Mouse (Mus musculus) CH12.LX (cell line): Measurements from ENCODE around the gene Psmd1. TPM values are rescaled to one million over a fixed set of nuclear protein-coding genes. Genes with fewer than 3 reads are reported as not detected.

ENCODE experiments used
- DNase-seq: peaks from one replicate; pipeline ENCODE4 v3.0.0-alpha.2; 2013; ENCODE audit errors: extremely low read depth
- H3K27ac ChIP-seq: 2 replicates; pipeline ENCODE4 v1.5.1; 2012; ENCODE audit warnings: low read depth, mild to moderate bottlenecking, control low read depth, moderate library complexity; ENCODE audit not compliant: insufficient read depth
- H3K27me3 ChIP-seq: replicated peaks from 2 replicates; pipeline ENCODE3; 2012; ENCODE audit warnings: inconsistent platforms
- H3K36me3 ChIP-seq, 2 experiments: replicated peaks in 1 of 2; 2 replicates each; pipeline versions ENCODE3 to v1.6.1; 2012; ENCODE audit warnings: inconsistent platforms in 1 of 2, low read length in 1 of 2, mild to moderate bottlenecking in 1 of 2, mixed read lengths in 1 of 2, moderate library complexity in 1 of 2; ENCODE audit not compliant: control insufficient read depth in 1 of 2, insufficient read depth in 1 of 2
- H3K4me1 ChIP-seq, 2 experiments: 2 replicates each; pipeline ENCODE4 v1.6.1; 2012; ENCODE audit warnings: inconsistent platforms in 1 of 2, moderate library complexity in 1 of 2; ENCODE audit not compliant: insufficient read depth in 2 of 2, control insufficient read depth in 1 of 2
- H3K4me2 ChIP-seq: 2 replicates; pipeline ENCODE4 v1.6.1; 2012; ENCODE audit warnings: low read depth, mild to moderate bottlenecking, control low read depth; ENCODE audit not compliant: poor library complexity, insufficient read depth, severe bottlenecking
- H3K4me3 ChIP-seq, 3 experiments: fragments of 150-350 bp in 1 of 3; sonication (generic) in 1 of 3; replicated peaks in 1 of 3; 2 replicates each; pipeline versions ENCODE3 to v1.5.1; 2011 to 2012; ENCODE audit warnings: low read depth in 2 of 3, low read length in 2 of 3, mild to moderate bottlenecking in 2 of 3, moderate library complexity in 2 of 3, control low read depth in 1 of 3, improper control_type of control experiment in 1 of 3, inconsistent platforms in 1 of 3, mixed read lengths in 1 of 3; ENCODE audit not compliant: poor library complexity in 1 of 3
- H3K79me2 ChIP-seq: replicated peaks from 2 replicates; pipeline ENCODE4 v1.6.1; 2012; ENCODE audit warnings: mild to moderate bottlenecking, moderate library complexity; ENCODE audit not compliant: control insufficient read depth, poor library complexity, insufficient read depth, severe bottlenecking; ENCODE audit errors: extremely low read depth
- H3K9ac ChIP-seq: 2 replicates; pipeline ENCODE4 v1.6.1; 2012; ENCODE audit warnings: low read depth, mild to moderate bottlenecking, control low read depth, moderate library complexity; ENCODE audit not compliant: insufficient read depth
- H3K9me3 ChIP-seq: replicated peaks from 2 replicates; pipeline ENCODE3; 2012; ENCODE audit warnings: low read length, inconsistent platforms, mixed read lengths
- BHLHE40 ChIP-seq: IDR thresholded peaks from 2 replicates; pipeline ENCODE4 v1.6.1; 2011; ENCODE audit warnings: mild to moderate bottlenecking, low read depth, low read length, improper control_type of control experiment
- CHD1 ChIP-seq: IDR thresholded peaks from 2 replicates; pipeline ENCODE4 v1.6.1; 2012; ENCODE audit warnings: low read depth, low read length, improper control_type of control experiment, inconsistent platforms
- CHD2 ChIP-seq: IDR thresholded peaks from 2 replicates; pipeline ENCODE4 v1.6.1; 2011; ENCODE audit warnings: low read length, improper control_type of control experiment
- ELF1 ChIP-seq: IDR thresholded peaks from 2 replicates; pipeline ENCODE4 v1.6.1; 2014; ENCODE audit warnings: low read depth, mild to moderate bottlenecking, inconsistent platforms, low read length, improper control_type of control experiment
- EP300 ChIP-seq: IDR thresholded peaks from 2 replicates; pipeline ENCODE4 v1.6.1; 2011; ENCODE audit warnings: low read length, improper control_type of control experiment
- ETS1 ChIP-seq: conservative IDR thresholded peaks from 2 replicates; pipeline ENCODE4 v1.6.1; 2012; ENCODE audit warnings: low read depth, mild to moderate bottlenecking, inconsistent platforms, low read length, improper control_type of control experiment, moderate library complexity
- GABPA ChIP-seq: IDR thresholded peaks from 2 replicates; pipeline ENCODE4 v1.6.1; 2012; ENCODE audit warnings: low read depth, low read length, improper control_type of control experiment, inconsistent platforms; ENCODE audit not compliant: insufficient replicate concordance
- HCFC1 ChIP-seq: IDR thresholded peaks from 2 replicates; pipeline ENCODE4 v1.6.1; 2012; ENCODE audit warnings: low read depth, mild to moderate bottlenecking, inconsistent platforms, low read length, improper control_type of control experiment
- IRF4 ChIP-seq: IDR thresholded peaks from 2 replicates; pipeline ENCODE4 v1.6.1; 2014; ENCODE audit warnings: low read depth, mild to moderate bottlenecking, inconsistent platforms, low read length, improper control_type of control experiment
- JUN ChIP-seq: IDR thresholded peaks from 2 replicates; pipeline ENCODE4 v1.6.1; 2011; ENCODE audit warnings: low read depth, mild to moderate bottlenecking, low read length, improper control_type of control experiment, moderate library complexity; ENCODE audit not compliant: insufficient read depth
- JUND ChIP-seq: conservative IDR thresholded peaks from 2 replicates; pipeline ENCODE4 v1.6.1; 2011; ENCODE audit warnings: low read depth, low read length, improper control_type of control experiment
- MAFK ChIP-seq: IDR thresholded peaks from 2 replicates; pipeline ENCODE4 v1.6.1; 2011; ENCODE audit warnings: low read length, improper control_type of control experiment; ENCODE audit not compliant: insufficient replicate concordance
- MAX ChIP-seq: IDR thresholded peaks from 2 replicates; pipeline ENCODE4 v1.6.1; 2011; ENCODE audit warnings: low read length, improper control_type of control experiment
- MEF2A ChIP-seq: IDR thresholded peaks from 2 replicates; pipeline ENCODE4 v1.6.1; 2014; ENCODE audit warnings: low read depth, mild to moderate bottlenecking, inconsistent platforms, low read length, improper control_type of control experiment, borderline replicate concordance
- MXI1 ChIP-seq: IDR thresholded peaks from 2 replicates; pipeline ENCODE4 v1.6.1; 2011; ENCODE audit warnings: mild to moderate bottlenecking, low read depth, low read length, improper control_type of control experiment
- MYC ChIP-seq: IDR thresholded peaks from 2 replicates; pipeline ENCODE4 v1.6.1; 2011; ENCODE audit warnings: low read depth, mild to moderate bottlenecking, improper control_type of control experiment, low read length
- NELFE ChIP-seq: IDR thresholded peaks from 2 replicates; pipeline ENCODE4 v1.6.1; 2011; ENCODE audit warnings: low read depth, low read length, improper control_type of control experiment
- NRF1 ChIP-seq: IDR thresholded peaks from 2 replicates; pipeline ENCODE4 v1.6.1; 2014; ENCODE audit warnings: low read depth, mild to moderate bottlenecking, inconsistent platforms, low read length, improper control_type of control experiment, moderate library complexity
- POLR2A ChIP-seq: IDR thresholded peaks from 2 replicates; pipeline ENCODE4 v1.6.1; 2011; ENCODE audit warnings: low read depth, mild to moderate bottlenecking, improper control_type of control experiment, low read length
- POLR2AphosphoS2 ChIP-seq: IDR thresholded peaks from 2 replicates; pipeline ENCODE4 v1.6.1; 2011; ENCODE audit warnings: low read depth, low read length, improper control_type of control experiment
- RAD21 ChIP-seq: IDR thresholded peaks from 2 replicates; pipeline ENCODE4 v1.6.1; 2011; ENCODE audit warnings: low read depth, mild to moderate bottlenecking, low read length, improper control_type of control experiment, moderate library complexity
- SMC3 ChIP-seq: IDR thresholded peaks from 2 replicates; pipeline ENCODE4 v1.6.1; 2011; ENCODE audit warnings: low read depth, low read length, improper control_type of control experiment
- TBP ChIP-seq: conservative IDR thresholded peaks from 2 replicates; pipeline ENCODE4 v1.6.1; 2011; ENCODE audit warnings: low read depth, low read length, improper control_type of control experiment
- TCF12 ChIP-seq: IDR thresholded peaks from 2 replicates; pipeline ENCODE4 v1.6.1; 2014; ENCODE audit warnings: low read depth, mild to moderate bottlenecking, inconsistent platforms, low read length, improper control_type of control experiment
- UBTF ChIP-seq: IDR thresholded peaks from 2 replicates; pipeline ENCODE4 v1.6.1; 2012; ENCODE audit warnings: low read depth, mild to moderate bottlenecking, inconsistent platforms, low read length, improper control_type of control experiment, moderate library complexity
- USF1 ChIP-seq: IDR thresholded peaks from 2 replicates; pipeline ENCODE4 v1.6.1; 2014; ENCODE audit warnings: low read depth, mild to moderate bottlenecking, inconsistent platforms, low read length, improper control_type of control experiment
- ZMIZ1 ChIP-seq: IDR thresholded peaks from 2 replicates; pipeline ENCODE4 v1.6.1; 2012; ENCODE audit warnings: low read depth, mild to moderate bottlenecking, inconsistent platforms, low read length, improper control_type of control experiment
- ZNF384 ChIP-seq: IDR thresholded peaks from 2 replicates; pipeline ENCODE4 v1.6.1; 2012; ENCODE audit warnings: low read depth, low read length, improper control_type of control experiment, inconsistent platforms
- dilution Hi-C: fragments of 300-500 bp; cut with MboI; formaldehyde crosslinking; loops from 2 replicates; pipeline ENCODE4 v1.14.3; 2020; ENCODE audit warnings: low sequenced_read_pairs; ENCODE audit not compliant: extremely low pct_unique_long_range_greater_than_20kb, extremely low pct_ligation_motif_present
- in situ Hi-C: fragments of 300-500 bp; cut with MboI; formaldehyde crosslinking; loops from 3 replicates; pipeline ENCODE4 v1.14.3; 2019; ENCODE audit warnings: low sequenced_read_pairs, low pct_ligation_motif_present, low pct_unique_long_range_greater_than_20kb, mixed read lengths
- polyA plus RNA-seq: library from polyadenylated mRNA; unstranded; fragments of >175 nt; gene quantifications from 2 replicates; pipeline ENCODE4 v1.2.1, GENCODE M21; 2012; ENCODE audit warnings: low read depth; ENCODE audit not compliant: insufficient read length
- total RNA-seq, 2 experiments: library from RNA; depleted of rRNA; stranded (reverse); fragments of 300-350 nt in 1 of 2; fragments of >200 nt in 1 of 2; gene quantifications; 2 replicates each; pipeline ENCODE4 v1.2.3; 2012 to 2014

The Psmd1 gene
- total and polyA plus RNA-seq, 3 experiments: 87.6 to 196 (median 134) TPM

- in situ Hi-C loops (no loop called here), dilution Hi-C loops (no loop called here)
- TF ChIP-seq MYC (no peak), USF1 (no peak), MEF2A (no peak), HCFC1 (no peak), GABPA (no peak), EP300 (no peak), ELF1 (no peak), TBP (no peak), ETS1 (no peak), IRF4 (no peak), TCF12 (no peak), JUN (no peak), CHD2 (no peak), ZNF384 (no peak), UBTF (no peak), POLR2A (no peak), JUND (no peak)
- no peak overlapping the region for H3K4me3 ChIP-seq
- no peaks in the 10 kb centered on the region for H3K36me3 ChIP-seq
- peaks cover 36% of the 10 kb centered on the region for H3K27me3 ChIP-seq
- H3K79me2 ChIP-seq: no peaks in the 10 kb centered on the region
- H3K4me2 ChIP-seq: no peak overlapping the region
- no peak overlapping the region for H3K9ac ChIP-seq
- H3K4me1 ChIP-seq: peaks cover 0 to 8% of the 10 kb centered on the region in 2 experiments; a peak in 1 of 4 replicates
- no peak for DNase-seq
- no peaks in the 10 kb centered on the region for H3K9me3 ChIP-seq
- H3K27ac ChIP-seq: no peak overlapping the region
These were observed 7.9 kb upstream of the Psmd1 start for GRCm38 (mm10) chr1:86056284-86056683.

GRCm38 (mm10) chr1:86058856-86059769 lies 5.1 kb upstream of the Psmd1 start:
- dilution Hi-C loops: no loop called here
- H3K27ac ChIP-seq: no peak overlapping the region
- H3K4me1 ChIP-seq: peaks cover 4 to 18% of the 10 kb centered on the region in 2 experiments; a peak in 3 of 4 replicates
- peak overlapping the region; percentile 79 for H3K4me2 ChIP-seq
- peak overlapping the region in 1 of 3 experiments; percentile 25 for H3K4me3 ChIP-seq
- no peaks in the 10 kb centered on the region for H3K9me3 ChIP-seq
- in situ Hi-C loops: no loop called here
- H3K9ac ChIP-seq: peak overlapping the region; percentile 46; the same call in 1 of the 2 replicates
- no peaks in the 10 kb centered on the region for H3K79me2 ChIP-seq
- peak; percentile 91 for DNase-seq
- peaks cover 19% of the 10 kb centered on the region for H3K27me3 ChIP-seq
- H3K36me3 ChIP-seq: no peaks in the 10 kb centered on the region
- TF ChIP-seq ZMIZ1: no peak
- TF ChIP-seq POLR2AphosphoS2: no peak
- TF ChIP-seq SMC3: peak; percentile 64
- TF ChIP-seq MAX: no peak
- no peak for TF ChIP-seq USF1
- TF ChIP-seq ELF1: no peak
- TF ChIP-seq MYC: 0 out of 2 replicates have a peak, but pooled peaks have one; percentile 8
- TF ChIP-seq MEF2A: 0 out of 2 replicates have a peak, but pooled peaks have one; percentile 45
- TF ChIP-seq CHD1: no peak
- no peak for TF ChIP-seq BHLHE40
- TF ChIP-seq ZNF384: peak; percentile 88
- TF ChIP-seq HCFC1: peak; percentile 15; the same call in 1 of the 2 replicates
- TF ChIP-seq GABPA: no peak
- TF ChIP-seq CHD2: no peak
- 0 out of 2 replicates have a peak, but pooled peaks have one; percentile 12 for TF ChIP-seq TCF12
- no peak for TF ChIP-seq ETS1
- no peak; the same call in 1 of the 2 replicates for TF ChIP-seq NELFE
- TF ChIP-seq RAD21: peak; percentile 72
- no peak for TF ChIP-seq UBTF
- no peak for TF ChIP-seq MAFK
- TF ChIP-seq TBP: peak; percentile 40; the same call in 1 of the 2 replicates
- no peak for TF ChIP-seq JUN
- TF ChIP-seq MXI1: 0 out of 2 replicates have a peak, but pooled peaks have one; percentile 36
- TF ChIP-seq NRF1: no peak
